In the genomic region with DNA sequence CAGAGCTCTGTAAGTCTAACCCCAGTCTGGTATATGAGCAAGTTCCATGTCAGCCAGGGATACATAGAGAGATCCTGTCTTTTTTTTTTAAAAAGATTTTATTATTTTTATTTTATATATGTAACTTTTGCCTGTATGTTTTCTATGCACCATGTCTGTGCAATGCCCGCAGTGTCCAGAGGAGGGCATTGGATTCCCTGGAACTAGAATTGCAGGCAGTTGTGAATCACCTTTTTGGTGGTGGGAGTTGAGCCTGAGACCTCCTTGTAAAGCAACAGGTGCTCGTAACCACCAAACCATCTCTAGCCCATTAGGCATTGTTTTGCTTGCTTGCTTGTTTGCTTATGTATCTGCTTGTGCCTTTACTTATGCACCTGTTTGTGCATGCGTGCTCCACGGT, we compare ENCODE assay signal across 18 mouse cellular contexts. TPM values are rescaled to one million over a fixed set of nuclear protein-coding genes. Genes with fewer than 3 reads are reported as not detected.
DNase-seq lines count a peak whose midpoint lies in the region; ATAC-seq lines count a peak whose summit lies in the region.
"Had no signal": no experiment of that assay in that cellular context is flagged by ENCODE, and none has a peak within 500 bp of the region (broad histone marks: within the 10 kb centered on the region; RNA-seq: fewer than 3 reads in every experiment).

No protein-coding gene starts in this region.

- WGBS in kidney, embryonic 14.5 days: 92% methylated on average over 4 of the region's 4 CpGs

- H3K9me3 ChIP-seq in kidney, embryonic 14.5 days (ENCODE audit: control insufficient read depth, low read length): no peaks in the 10 kb centered on the region
- H3K9me3 ChIP-seq: embryonic facial prominence, embryonic 13.5 days; liver, embryonic 15.5 days; neural tube, embryonic 12.5 days had no signal

- no peak overlapping the region for H3K9ac ChIP-seq in kidney, embryonic 14.5 days (ENCODE audit: low read depth, low read length)
- H3K9ac ChIP-seq: embryonic facial prominence, embryonic 13.5 days; liver, embryonic 15.5 days; neural tube, embryonic 12.5 days had no signal

- H3K27me3 ChIP-seq in kidney, embryonic 14.5 days (ENCODE audit: control insufficient read depth, insufficient read depth, low read length): no peaks in the 10 kb centered on the region
- H3K27me3 ChIP-seq: embryonic facial prominence, embryonic 13.5 days; liver, embryonic 15.5 days; neural tube, embryonic 12.5 days had no signal

- no peak for ATAC-seq in kidney, embryonic 14.5 days (ENCODE audit: low FRiP score, low TSS enrichment)

- peak; percentile 16 for DNase-seq in adrenal gland, postnatal 25 days
- no peak for DNase-seq in adrenal gland, adult 8-10 months
- DNase-seq in kidney, postnatal 4 days: peak; percentile 22 to 26
- DNase-seq in thymus, postnatal 4 days: peak; percentile 52
- DNase-seq in thymus, postnatal 10 days (ENCODE audit: low spot score in 2 of 2): no peak
- no peak for DNase-seq in cerebellum, adult 11-12 months
- no peak for DNase-seq in left cerebral cortex, postnatal 4 days
- DNase-seq: cerebellum, adult 18-20 months; kidney, postnatal 10 days had no signal

- H3K27ac ChIP-seq in kidney, embryonic 14.5 days (ENCODE audit: low read depth, low read length): no peak overlapping the region
- H3K27ac ChIP-seq: embryonic facial prominence, embryonic 13.5 days; liver, embryonic 15.5 days; neural tube, embryonic 12.5 days had no signal

- H3K4me2 ChIP-seq in kidney, embryonic 14.5 days (replicated peaks; ENCODE audit: low read depth, low read length): no peak overlapping the region
- H3K4me2 ChIP-seq: embryonic facial prominence, embryonic 13.5 days; liver, embryonic 15.5 days; midbrain, embryonic 11.5 days; neural tube, embryonic 12.5 days had no signal

- no peaks in the 10 kb centered on the region for H3K36me3 ChIP-seq in kidney, embryonic 14.5 days (ENCODE audit: control insufficient read depth, insufficient read depth, low read length)
- H3K36me3 ChIP-seq: embryonic facial prominence, embryonic 13.5 days; neural tube, embryonic 12.5 days had no signal

- no peak overlapping the region for H3K4me3 ChIP-seq in kidney, embryonic 14.5 days (ENCODE audit: low read length)
- H3K4me3 ChIP-seq: embryonic facial prominence, embryonic 13.5 days; liver, embryonic 15.5 days; neural tube, embryonic 12.5 days had no signal

- no peaks in the 10 kb centered on the region for H3K4me1 ChIP-seq in kidney, embryonic 14.5 days (ENCODE audit: control insufficient read depth, insufficient read depth, low read length)
- H3K4me1 ChIP-seq: embryonic facial prominence, embryonic 13.5 days; liver, embryonic 15.5 days; neural tube, embryonic 12.5 days had no signal

- intact Hi-C loops in left cerebral cortex, postnatal 4 days (cut with DNase I): loop anchor here (5.0 to 10.0 kb wide), 2 partner anchors 204 to 362 kb away; no protein-coding TSS in a partner anchor

RNA-seq across cellular contexts. Expression of a gene that starts 35.6 kb away (rescaled TPM):
- 23.1 and 25.7 TPM in 2 replicates for total RNA-seq in adrenal gland, postnatal 25 days (2021)
- 10 to 100 TPM; 20.8 to 24.5 (median 21.4) TPM for total RNA-seq in adrenal gland, adult 8-10 months (2022)
- 20.2 and 24.3 TPM in 2 replicates for polyA plus RNA-seq in kidney, embryonic 14.5 days (2014; fragmentation: Nextera tagmentation; extraction: Ambion mirVana)
- total RNA-seq in left cerebral cortex, postnatal 4 days (2021): 1 to 10 TPM; 9.1 to 9.3 TPM

RNA-seq across cellular contexts. Expression of a gene that starts 58.6 kb away (rescaled TPM):
- total RNA-seq in adrenal gland, postnatal 25 days (2021): not detected in 2 replicates
- total RNA-seq in adrenal gland, adult 8-10 months (2022): not detected
- not detected in 2 replicates for polyA plus RNA-seq in kidney, embryonic 14.5 days (2014; fragmentation: Nextera tagmentation; extraction: Ambion mirVana)
- not detected for total RNA-seq in left cerebral cortex, postnatal 4 days (2021)
- total RNA-seq: granulocyte monocyte progenitor cell, adult 5-6 weeks; hematopoietic stem cell, adult 5-6 weeks had no signal
- polyA plus RNA-seq: C2C12; embryonic facial prominence, embryonic 13.5 days; liver, embryonic 15.5 days; midbrain, embryonic 11.5 days; neural tube, embryonic 12.5 days; stomach, embryonic 14.5 days had no signal

Comparison
In these comparisons a context has a peak if more than half of its experiments do, and no peak if none do; other contexts are left out.
1. DNase-seq: peak in adrenal gland, postnatal 25 days (single experiment), kidney, postnatal 4 days (2 of 2) and thymus, postnatal 4 days (single experiment); none in adrenal gland, adult 8-10 months (single experiment), thymus, postnatal 10 days (0 of 2), cerebellum, adult 11-12 months (single experiment) and left cerebral cortex, postnatal 4 days (single experiment).